Mouse (Mus musculus) myocyte (in vitro differentiated cells): Measurements from ENCODE around the gene Fam69b.
"Not testable (repeated sequence)": the region's sequence is repeated elsewhere in the genome, so short reads cannot be mapped to it uniquely, and the experiment has no call there.

Experiments used
- E2F4 ChIP-seq: IDR thresholded peaks from one replicate; pipeline ENCODE4 v1.6.1; 2011; ENCODE audit warnings: mild to moderate bottlenecking, control low read depth, moderate library complexity; ENCODE audit not compliant: insufficient read depth
- MAX ChIP-seq: IDR thresholded peaks from one replicate; pipeline ENCODE4 v1.6.1; 2011; ENCODE audit warnings: low read depth, mild to moderate bottlenecking, control low read depth
- POLR2A ChIP-seq: IDR thresholded peaks from one replicate; pipeline ENCODE4 v1.6.1; 2011; ENCODE audit warnings: low read depth, mild to moderate bottlenecking, control low read depth, moderate library complexity; ENCODE audit not compliant: insufficient read length
- POLR2AphosphoS2 ChIP-seq: IDR thresholded peaks from one replicate; pipeline ENCODE4 v1.6.1; 2011; ENCODE audit warnings: low read depth, control low read depth; ENCODE audit not compliant: insufficient read length
- REST ChIP-seq: IDR thresholded peaks from one replicate; pipeline ENCODE4 v1.6.1; 2011; ENCODE audit warnings: mild to moderate bottlenecking, control low read depth, moderate library complexity; ENCODE audit not compliant: insufficient read depth, insufficient read length
- SRF ChIP-seq: IDR thresholded peaks from one replicate; pipeline ENCODE4 v1.6.1; 2011; ENCODE audit warnings: low read depth; ENCODE audit not compliant: control insufficient read depth, insufficient read length
- TCF12 ChIP-seq: IDR thresholded peaks from one replicate; pipeline ENCODE4 v1.6.1; 2011; ENCODE audit warnings: mild to moderate bottlenecking, control low read depth; ENCODE audit not compliant: poor library complexity, insufficient read depth, severe bottlenecking
- USF1 ChIP-seq: IDR thresholded peaks from one replicate; pipeline ENCODE4 v1.6.1; 2011; ENCODE audit warnings: low read depth, mild to moderate bottlenecking, control low read depth, moderate library complexity

GRCm38 (mm10) chr2:26663551-26663950, 35.3 kb downstream of the Fam69b start:
- not testable (repeated sequence) for TF ChIP-seq MAX, POLR2A, USF1, TCF12, POLR2AphosphoS2, SRF, REST, E2F4
